Mouse (Mus musculus) adrenal gland (tissue): ENCODE measurements around the gene Aarsd1.
"Not testable (repeated sequence)": the region's sequence is repeated elsewhere in the genome, so short reads cannot be mapped to it uniquely, and the experiment has no call there.

Experiments used
- intact Hi-C: fragments of 180-260 bp; cut with DNase I; formaldehyde crosslinking; loops from one replicate; pipeline ENCODE4 v1.15.1; 2025
- long read RNA-seq, 2 experiments: library from polyadenylated mRNA; unstranded; transcript quantifications; one replicate each; pipeline ENCODE4 v2.0.0; 2020; ENCODE audit warnings: borderline replicate concordance in 1 of 2; ENCODE audit not compliant: insufficient replicate concordance in 1 of 2

Aarsd1 gene
- long read RNA-seq, experiment 1, transcript Aarsd1-201 (12 exons, 1,516 nt), result major isoform, 23 of 24 reads
- long read RNA-seq, experiment 1, partial matches to known transcripts, result 1 of 24 reads
- long read RNA-seq, experiment 1, other reads (novel, unspliced or antisense), result 0 of 24 reads
- long read RNA-seq, experiment 2, transcript Aarsd1-201 (12 exons, 1,516 nt), result major isoform, 33 of 38 reads
- long read RNA-seq, experiment 2, partial matches to known transcripts, result 4 of 38 reads
- long read RNA-seq, experiment 2, other reads (novel, unspliced or antisense), result 1 of 38 reads

DNA sequence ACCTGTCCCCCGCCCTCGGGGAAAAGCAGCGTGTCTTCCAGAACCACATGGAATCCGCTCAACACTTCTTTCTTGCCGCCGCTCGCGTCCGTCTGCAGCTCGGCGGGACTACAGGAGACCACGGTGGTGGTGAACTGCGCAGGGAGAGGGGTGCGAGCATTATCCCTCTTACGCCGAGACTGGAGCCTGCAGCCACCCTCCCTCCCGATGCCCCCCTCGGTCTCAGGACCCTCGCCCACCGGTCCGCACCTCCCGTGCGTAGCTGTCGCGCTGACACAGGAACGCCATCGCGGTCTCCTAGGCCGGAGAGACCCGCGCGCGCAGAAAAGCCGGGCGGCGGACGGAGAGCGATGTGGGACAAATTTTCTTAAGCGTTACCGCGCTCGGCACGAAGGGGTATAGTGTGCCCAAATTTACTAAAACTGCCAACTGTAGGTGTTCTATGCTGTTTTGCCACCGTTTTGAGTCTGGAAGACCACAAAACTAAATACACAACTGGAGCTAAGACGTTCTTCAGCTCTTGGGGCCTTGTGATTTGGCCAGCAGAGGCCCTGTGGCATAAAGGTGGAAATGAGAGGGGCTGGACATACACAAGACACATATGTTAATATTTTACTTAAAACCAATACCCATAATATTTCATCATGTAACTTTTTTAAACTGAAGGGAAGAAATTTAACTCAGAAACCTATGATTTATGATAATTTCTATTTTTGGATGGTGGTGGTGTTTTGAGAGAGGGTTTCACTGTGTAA lies at the start of gene Aarsd1:
TSS of gene Aarsd1 (minus strand) at position 515 of the 755 bp plus-strand sequence.
- intact Hi-C loops, result no loop called here

- intact Hi-C loops, result loop anchor here (5.0 kb wide), 1 partner anchor 81 kb away; no protein-coding TSS in a partner anchor
Observed at GRCm38 (mm10) chr11:101466552-101466950, 49.1 kb upstream of the Aarsd1 start.

DNA sequence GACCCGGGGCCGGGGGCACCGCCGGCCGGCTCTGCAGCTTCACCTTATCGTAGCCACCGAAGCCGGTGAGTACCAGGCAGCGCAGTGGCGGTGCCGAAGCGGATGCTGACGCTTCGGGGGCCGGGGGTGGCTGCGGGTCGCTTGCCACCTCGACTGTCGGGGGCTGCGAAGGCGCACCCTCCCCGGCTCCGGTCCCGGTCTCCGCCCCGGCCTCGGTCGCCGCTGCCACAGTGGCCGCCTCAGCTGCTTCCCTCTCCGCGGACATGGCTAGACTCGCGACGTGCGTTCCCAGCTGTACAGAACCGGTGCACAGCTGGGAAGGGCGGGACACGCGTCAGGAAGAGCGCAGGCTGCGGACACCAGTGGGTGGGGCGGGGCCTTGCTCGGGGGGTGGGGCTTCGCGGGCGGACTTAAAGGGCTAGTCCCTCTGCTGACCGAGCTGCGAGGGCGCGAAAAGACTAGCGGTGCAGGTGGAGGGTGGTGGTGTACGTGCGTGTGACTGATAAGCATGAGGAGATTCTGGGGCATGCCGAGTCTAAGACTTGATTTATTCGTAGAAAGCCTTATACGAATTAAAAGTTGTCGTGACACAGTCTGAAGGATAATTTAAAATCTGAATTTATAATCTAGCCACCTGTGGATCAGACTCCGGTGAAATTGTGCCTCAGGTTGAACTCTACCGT lies 48.6 kb upstream of the Aarsd1 start, which contains the start of gene Vat1:
TSS of gene Vat1 (minus strand) at position 362 of the 683 bp plus-strand sequence.
- intact Hi-C loops, result loop anchor here (5.0 kb wide), 1 partner anchor 81 kb away; no protein-coding TSS in a partner anchor

- intact Hi-C loops, result loop anchor here (5.0 kb wide), 1 partner anchor 82 kb away; no protein-coding TSS in a partner anchor
Observed at GRCm38 (mm10) chr11:101465101-101465868, 47.9 kb upstream of the Aarsd1 start.

GRCm38 (mm10) chr11:101464211-101465100 lies 47.0 kb upstream of the Aarsd1 start, which contains the start of gene Rnd2:
Gene Rnd2, plus strand, starts transcription at chr11:101464999.
- intact Hi-C loops, result loop anchor here (5.0 kb wide), 1 partner anchor 83 kb away; no protein-coding TSS in a partner anchor

DNA sequence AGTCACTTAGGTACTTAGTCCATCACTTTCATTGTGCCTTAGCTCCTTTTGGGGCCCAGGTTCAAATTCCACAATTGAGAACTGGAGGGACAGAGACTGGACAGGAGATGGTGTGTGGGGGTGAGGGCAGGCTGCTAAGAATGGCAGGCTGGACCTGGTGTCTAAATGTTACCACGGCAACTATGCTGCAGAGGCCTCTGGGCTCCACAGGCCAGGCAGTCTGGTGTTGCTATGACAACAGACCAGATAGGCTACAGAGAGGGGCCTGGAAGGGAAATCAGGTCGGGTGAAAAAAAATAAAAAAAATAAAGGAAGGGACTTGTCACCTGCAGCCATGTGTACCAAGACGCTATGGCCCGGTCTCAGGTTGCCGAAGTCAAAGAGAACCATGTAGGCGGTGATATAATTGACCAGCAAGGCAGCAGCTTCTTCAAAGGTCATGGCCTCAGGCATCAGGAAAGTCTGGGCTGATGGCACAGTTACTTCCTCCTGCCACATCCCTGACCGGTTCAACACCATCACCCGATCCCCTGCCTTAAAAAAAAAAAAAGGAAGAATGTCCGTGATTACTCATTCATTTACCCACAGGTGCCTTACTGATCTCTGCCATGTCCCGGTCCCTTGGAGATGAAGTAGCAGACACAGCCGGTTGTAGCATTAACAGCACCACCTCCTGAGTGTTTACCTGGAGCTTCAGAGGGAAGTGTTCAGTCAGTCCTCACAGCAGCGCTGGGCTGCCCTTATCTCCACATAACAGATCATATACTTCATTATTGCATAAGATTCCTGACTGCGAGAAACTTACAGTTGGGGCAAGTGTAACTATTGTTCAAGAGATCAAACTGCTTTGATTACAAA lies 45.4 kb upstream of the Aarsd1 start:
- intact Hi-C loops, result no loop called here

GRCm38 (mm10) chr11:101462141-101462540 lies 44.7 kb upstream of the Aarsd1 start:
- intact Hi-C loops, result no loop called here

DNA sequence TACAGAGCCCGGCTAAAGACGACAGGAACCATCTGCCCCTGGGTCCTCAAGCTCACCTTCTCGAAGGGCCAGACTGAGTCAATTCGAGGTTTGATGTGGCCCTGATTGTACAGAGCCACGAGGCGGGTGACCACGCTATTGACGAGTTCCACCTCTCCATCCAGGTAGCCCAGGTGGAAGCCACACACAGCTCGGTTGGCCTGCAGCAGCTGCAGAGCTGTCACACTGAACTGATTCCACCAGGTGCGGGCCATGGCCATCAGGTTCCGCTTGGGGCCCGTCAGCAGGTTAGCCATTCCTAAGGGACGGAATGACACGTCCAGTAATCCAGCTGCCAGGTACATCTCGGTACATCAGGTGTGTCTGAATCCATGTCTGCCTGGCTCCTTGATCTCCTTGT lies 42.9 kb upstream of the Aarsd1 start:
- intact Hi-C loops, result no loop called here

GRCm38 (mm10) chr11:101459716-101460115 lies 42.3 kb upstream of the Aarsd1 start:
- intact Hi-C loops, result no loop called here

DNA sequence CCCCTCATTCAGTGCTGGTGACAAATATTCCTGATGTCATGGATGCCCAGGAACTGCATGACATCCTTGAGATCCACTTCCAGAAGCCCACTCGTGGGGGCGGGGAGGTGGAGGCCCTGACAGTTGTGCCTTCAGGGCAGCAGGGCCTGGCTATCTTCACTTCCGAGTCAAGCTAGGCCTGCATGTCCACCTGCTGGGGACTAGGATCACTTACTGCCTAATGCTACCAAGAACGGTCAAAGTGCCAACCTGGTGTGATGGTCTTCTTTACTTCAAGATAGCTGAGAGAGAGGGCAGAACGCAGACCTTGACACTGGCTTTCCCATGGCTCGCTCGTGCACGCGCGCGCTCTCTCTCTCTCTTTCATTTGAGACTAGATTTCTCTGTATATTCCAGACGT lies 40.8 kb upstream of the Aarsd1 start:
- intact Hi-C loops, result no loop called here

GRCm38 (mm10) chr11:101457631-101458030 lies 40.2 kb upstream of the Aarsd1 start:
- intact Hi-C loops, result no loop called here

DNA sequence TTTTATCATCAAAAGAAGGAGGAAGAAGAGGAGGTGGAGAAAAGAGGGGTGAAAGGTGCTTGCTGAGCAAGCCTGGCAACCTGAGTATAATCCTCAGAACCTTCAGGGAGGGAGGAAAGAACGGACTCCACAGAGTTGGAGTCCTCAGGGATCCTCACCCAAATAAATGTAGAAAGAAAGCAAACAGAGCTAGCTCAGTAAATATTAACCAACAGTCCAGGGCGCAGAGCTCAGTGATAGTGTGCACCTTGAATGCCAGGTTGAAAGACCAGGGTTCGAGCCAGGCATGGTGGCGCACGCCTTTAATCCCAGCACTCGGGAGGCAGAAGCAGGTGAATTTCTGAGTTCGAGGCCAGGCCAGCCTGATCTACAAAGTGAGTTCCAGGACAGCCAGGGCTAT lies 38.2 kb upstream of the Aarsd1 start:
- intact Hi-C loops, result no loop called here

DNA sequence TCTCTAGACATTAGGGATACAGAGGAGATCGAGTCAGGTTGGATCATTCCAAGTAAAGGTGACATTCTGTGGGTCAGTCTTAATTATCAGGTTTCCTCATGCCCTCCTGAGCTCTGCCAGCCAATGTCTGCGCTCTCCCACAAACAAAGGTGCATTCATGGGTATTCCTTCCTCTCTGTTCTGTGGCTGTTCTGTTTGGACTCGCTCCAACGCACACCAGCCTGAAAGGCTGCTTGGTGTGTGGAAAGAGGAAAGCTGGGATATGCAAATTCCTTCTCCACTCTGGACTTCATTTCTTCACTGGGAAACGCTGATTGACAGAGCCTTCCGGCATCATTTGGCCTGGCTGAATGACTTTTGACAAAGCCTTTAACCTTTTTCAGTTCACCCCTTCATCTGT lies 37.3 kb upstream of the Aarsd1 start:
- intact Hi-C loops, result no loop called here

GRCm38 (mm10) chr11:101452093-101452774 lies 34.8 kb upstream of the Aarsd1 start:
- intact Hi-C loops, result no loop called here

DNA sequence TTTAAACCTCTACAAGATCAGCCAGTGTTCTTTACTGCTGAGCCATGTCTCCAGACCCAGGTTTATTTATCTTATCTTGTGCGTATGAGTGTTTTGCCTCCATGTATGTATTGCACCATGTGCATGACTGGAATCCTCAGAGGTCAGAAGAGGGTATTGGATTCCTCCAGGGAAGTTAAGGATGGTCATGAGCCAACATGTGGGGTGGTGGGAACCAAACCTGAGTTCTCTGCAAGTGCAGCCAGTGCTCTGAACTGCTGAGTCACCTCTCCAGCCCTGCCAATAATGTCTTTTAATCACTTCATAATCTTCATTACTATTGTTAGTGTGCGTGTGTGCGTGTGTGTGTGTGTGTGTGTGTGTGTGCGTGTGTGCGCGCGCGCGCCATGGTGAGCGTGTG lies 34.1 kb upstream of the Aarsd1 start:
- intact Hi-C loops, result no loop called here

DNA sequence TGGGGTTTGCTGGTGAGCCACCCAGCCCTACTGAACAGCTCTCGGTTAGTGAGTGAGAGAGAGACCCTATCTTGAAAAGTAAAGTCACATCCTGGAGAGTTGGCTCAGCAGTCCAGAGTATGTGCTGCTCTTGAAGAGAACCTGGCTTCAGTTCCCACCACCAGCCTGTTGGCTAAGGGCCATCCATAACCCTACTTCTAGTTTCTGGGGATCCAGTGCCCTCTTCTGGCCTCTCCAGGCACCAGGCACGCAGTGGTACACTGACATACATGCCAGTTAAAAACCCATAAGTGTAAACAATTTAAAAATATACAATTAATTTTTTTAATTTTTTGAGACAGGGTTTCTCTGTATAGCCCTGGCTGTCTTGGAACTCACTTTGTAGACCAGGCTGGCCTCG lies 33.0 kb upstream of the Aarsd1 start:
- intact Hi-C loops, result no loop called here

- intact Hi-C loops, result not testable (repeated sequence)
Observed at GRCm38 (mm10) chr11:101449596-101449995, 32.2 kb upstream of the Aarsd1 start.

GRCm38 (mm10) chr11:101448899-101449298 lies 31.5 kb upstream of the Aarsd1 start:
- intact Hi-C loops, result no loop called here
